Mouse (Mus musculus) gastrocnemius, postnatal 25 days (tissue): ENCODE data around the gene Mapkapk3. TPM values are rescaled to one million over a fixed set of nuclear protein-coding genes. Genes with fewer than 3 reads are reported as not detected.

ENCODE experiments used
- DNase-seq: peaks from one replicate; pipeline ENCODE4 v3.0.0; 2022
- total RNA-seq, 2 experiments: library from RNA; stranded (reverse); gene quantifications; 1 replicate in 1 of 2; 2 replicates in 1 of 2; pipeline ENCODE4 v1.2.3; 2021

Mapkapk3 gene
- total RNA-seq, 2 experiments from 2014 or later = 27.7 to 32.1 TPM

DNA sequence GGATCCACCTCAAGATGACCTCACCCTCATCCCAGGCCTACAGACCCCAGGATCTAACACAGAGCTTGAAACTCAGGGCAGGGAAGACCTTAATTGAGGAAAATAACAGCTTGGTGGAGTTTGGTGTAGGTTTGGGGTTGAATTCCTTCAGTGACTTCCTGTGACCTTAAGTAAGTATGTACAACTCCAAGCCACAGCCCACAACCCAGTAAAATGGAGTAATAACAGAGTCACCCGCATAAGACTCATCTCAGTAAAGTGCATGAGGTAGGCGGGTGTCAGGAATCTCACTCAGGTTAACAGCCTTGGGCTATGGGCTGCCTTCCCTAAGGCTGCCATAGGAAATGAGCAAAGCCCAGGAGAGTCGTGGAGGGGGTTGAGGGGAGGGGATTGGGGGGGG, 24.9 kb downstream of the Mapkapk3 start:
- DNase-seq = no peak

DNA sequence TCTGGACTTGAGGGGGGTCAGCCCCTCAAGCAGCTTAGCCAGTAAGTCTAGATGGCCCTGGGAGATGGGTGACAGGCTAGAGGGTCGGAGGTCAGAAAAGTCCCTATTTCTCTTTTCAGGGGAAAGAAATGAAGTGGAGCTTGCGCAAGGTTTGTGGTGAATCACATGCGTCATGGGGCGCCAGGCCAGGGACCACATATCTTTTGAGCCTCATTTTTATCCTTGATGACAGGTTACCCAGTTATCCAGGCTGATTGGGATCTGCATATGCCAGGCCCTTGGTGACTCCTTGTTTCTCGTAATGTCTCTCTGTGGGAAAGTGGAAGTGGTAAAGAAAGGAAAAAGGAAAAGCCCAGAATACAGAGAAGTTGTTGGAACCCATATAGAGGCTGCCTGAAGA, 25.8 kb downstream of the Mapkapk3 start:
- no peak for DNase-seq

DNA sequence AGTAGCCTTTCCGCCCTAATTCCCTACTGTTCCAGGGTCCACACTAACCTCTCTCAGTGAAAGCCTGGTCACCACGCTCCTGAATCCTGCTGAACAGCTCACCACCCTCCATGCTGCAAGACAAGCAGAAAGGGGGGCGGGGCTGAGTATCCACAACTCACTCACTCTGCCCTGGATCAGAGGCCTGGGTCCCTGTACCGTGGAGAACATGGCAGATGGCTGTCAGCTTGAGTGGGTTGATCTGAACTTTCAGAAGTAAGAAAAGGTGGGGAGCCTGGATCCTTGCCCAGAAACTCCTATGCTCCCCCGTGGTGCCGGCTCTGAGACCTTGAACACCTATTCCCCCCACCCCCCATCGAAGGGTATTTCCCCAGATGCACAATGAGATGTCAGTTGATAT, 27.3 kb downstream of the Mapkapk3 start:
- no peak for DNase-seq

DNA sequence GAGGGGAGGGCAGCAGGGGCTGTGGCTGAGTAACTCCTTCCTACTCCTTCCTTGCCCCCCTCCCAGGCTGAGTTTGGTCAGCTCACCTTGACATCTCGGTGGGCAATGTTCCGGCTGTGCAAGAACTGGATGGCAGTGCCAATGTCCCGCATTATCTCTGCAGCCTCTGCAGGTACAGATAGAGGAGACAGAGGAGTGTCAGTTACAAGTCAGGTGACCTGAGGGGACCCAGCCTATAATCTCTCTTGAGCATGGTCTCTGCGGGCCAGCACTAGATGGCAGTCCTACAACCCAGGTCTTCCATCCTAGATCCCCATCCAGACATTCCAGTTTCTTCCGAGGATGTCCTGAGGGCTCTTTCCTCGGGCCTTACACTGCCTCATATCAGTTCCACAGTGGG, 27.9 kb downstream of the Mapkapk3 start:
- no peak for DNase-seq

DNA sequence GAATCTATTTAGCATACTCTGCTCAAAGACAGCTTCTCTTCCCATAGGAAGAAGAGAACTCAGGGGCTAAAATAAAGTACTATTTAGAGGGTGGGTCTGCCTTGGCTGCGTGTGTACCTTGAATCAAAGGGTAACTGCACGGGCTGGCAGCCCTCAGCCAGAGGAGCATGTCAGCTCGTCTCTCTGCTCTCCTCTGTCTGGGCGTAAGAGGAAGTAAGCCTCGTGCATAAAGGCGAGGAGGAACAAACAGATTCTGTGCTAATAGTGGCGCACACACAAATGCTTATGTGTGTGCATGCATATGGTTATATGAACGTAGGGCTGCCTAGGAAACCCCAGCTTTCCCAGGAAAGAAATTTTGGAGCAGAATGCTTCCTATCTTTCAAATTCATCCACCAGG, 28.8 kb downstream of the Mapkapk3 start:
- no peak for DNase-seq

DNA sequence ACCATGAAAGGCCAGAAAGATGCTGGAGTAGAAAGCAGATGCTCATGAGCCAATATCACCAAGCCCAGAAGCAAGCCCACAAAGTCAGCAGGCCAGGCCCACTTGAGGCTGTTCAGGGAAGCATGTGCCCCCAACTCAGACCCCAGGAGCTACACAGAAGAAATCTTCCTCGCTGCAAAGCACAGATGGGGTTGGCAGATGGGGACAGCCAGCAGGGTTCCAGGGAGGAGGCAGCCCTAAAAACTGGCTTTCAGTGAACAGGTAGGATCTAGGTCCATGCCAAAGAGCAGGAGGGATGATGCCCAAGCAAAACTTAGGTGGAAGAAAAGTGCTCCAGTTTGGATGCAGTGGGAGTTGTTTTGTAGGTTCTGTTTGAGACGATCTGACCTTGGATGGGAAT, 29.2 kb downstream of the Mapkapk3 start:
- no peak for DNase-seq

DNA sequence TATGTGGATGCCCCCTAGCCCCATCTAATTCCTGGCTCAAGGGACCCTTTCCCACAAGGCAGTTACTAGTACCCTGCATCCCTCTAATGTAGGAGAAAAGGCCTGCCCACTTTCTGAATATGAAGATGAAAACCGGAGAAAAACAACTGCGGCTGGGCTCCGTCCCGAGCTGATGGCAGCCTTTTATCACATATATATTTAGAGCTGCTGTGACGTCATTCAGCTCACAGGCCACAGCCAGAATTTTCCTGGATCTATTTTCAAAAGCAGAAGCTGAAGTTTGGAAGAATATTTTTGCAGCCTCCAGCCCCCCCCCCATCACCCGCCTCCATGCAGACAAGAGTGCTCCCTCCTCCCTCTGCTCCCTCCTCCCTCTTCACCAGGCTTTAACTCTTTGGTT, 30.1 kb downstream of the Mapkapk3 start:
- no peak for DNase-seq

DNA sequence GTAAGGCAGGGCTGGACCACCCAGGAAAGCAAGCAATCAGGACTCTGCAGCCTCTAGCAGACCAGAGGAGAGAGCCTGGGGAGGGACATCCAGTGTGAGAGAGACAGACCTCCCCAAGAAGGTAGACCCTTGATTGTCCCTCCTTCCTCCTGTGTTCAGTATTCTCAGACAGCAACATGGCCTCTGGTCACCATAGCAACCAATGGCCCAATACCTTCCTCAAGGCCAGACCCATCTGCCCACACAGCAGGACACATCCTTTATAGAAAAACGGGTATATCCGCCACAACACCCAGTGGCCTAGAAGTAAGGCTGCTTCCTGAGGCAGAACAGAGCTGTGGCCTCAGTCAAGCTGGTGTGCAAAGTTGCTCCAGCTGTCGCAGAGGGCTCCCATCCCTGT, 34.1 kb downstream of the Mapkapk3 start:
- DNase-seq = no peak

DNA sequence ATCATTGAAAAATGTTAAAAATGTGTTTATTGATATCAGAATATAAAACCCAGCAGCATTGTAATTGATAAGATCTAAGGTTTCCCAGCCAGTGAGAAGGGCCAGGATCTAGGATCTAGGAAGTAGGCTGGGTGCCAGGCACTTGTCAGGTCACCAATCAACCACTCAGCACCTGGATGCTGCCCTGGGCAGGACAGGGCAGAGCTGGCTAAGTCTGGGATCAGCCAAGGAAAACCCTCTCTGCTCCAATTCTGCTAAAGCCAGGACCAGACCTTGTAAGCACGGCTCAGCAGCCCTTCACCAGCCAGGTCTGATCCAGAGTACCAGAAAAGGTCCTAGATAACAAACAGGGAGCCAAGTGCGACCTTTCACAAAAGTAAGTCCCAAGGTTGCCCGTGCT, 34.8 kb downstream of the Mapkapk3 start:
- peak; percentile 46 for DNase-seq

DNA sequence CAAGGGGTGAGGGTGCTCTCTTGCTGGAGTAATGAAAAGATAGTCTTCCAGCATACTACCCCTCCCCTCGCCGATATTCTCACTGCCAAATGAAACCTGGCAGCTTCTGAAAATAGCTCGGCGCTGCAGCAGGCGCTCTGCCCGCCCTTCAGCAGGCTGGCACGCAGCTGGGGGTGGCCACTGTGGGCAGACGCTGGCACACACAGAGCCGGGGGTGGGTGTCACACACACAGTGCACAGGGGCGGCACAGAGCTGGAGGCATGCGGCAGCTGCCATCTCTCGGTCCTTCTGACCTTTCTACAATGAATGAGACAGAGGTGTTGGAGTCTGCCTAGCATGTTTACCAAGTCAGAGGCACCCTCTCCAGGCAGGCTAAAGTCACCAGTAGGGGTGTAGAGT, 35.2 kb downstream of the Mapkapk3 start:
- DNase-seq = peak; percentile 62

DNA sequence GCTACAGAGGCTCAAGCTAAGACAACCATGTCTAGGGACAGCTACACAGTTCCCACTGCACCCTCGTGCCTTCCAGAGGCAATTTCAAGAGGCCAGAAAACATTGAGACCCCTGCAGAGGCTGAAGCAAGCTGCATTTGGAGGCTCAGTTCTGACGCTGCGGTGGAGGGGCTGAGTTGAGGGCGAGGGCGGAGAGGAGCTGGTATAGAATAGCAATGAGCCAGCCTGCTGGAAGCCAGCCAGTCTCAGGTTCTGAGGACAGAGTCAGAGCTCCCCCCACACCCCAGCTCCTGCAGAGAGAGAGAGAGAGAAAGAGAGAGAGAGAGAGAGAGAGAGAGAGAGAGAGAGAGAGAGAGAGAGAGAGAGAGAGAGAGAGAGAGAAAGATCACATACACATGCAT, 37.5 kb downstream of the Mapkapk3 start:
- no peak for DNase-seq

DNA sequence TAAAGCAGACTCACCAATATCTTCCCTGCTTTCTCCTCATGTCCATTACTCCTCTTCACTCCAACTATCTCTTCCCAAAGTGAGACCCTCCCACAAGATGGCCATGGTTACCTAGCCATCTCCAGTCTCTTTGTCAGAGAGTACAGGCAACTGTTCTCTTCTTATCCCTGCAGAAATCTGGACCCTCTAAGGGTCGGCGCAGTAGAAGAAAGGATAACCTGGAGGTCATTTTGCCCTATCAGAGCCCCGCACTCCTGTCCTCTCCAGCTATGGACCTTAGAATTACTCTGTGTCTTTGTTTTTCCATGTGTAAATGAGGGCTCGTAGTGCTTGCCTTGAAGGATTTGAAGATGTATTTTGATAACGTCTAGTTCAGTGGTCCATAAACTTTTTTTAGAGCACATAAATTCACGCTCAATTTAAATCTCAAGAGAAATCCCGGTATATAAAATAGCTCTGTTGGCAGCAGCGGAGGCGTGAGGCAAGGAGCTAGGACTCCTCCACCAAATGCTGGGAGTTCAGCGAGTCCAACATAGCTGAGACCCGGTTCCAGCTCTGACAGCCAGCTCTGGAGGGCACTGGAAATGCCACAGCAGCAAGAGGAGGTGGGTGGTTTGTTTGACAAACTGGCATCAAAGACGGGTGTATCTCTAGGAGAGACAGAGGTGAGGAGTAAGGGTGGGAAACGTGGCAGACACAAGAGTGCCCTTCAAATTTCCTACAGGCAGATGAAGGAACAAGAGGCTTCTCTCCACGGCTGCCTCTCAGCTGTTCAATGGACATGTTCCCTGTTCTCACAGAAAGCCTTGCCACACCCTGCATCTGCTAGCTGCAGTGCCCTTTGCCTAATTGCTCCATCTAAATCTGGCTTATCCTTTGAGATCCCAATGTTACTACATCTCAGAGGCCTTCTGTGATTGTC, 39.0 kb downstream of the Mapkapk3 start:
- DNase-seq = no peak

DNA sequence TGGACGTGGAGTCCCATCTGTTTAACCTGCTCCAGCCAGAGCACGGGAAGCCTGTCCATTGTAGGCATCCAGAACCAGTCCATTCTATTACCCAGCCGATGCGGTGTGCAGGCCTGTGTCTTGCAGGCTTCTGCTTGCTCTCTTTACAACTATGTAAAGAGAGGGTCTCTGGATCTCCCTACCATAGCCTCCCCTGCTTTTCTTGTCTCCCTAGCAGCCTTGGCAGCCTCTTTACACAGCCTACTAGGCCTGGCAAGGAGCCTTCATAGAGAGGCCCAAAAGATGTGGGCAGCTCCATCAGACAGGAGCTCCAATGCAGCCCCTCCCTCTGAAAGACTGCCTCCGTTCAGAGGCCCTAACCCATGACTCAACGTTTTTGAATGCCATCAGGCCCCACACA, 40.5 kb downstream of the Mapkapk3 start:
- DNase-seq = no peak

DNA sequence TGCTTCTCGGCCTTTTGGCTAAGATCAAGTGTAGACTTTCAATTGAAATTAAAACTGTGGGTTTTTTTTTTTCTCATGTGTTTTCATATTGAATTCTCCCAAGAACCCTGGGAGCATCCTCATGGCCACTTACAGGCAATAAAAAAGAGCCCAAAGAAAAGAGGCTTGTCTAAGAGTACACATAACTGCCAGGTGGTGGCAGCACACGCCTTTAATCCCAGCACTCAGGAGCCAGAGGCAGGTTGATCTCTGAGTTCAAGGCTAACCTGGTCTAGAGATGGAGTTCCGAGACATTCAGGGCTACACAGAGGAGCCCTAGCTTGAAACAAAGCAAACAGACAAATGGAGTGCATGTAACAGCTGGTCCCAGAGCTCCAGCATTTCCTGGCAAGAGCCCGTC, 43.5 kb downstream of the Mapkapk3 start:
- no peak for DNase-seq

DNA sequence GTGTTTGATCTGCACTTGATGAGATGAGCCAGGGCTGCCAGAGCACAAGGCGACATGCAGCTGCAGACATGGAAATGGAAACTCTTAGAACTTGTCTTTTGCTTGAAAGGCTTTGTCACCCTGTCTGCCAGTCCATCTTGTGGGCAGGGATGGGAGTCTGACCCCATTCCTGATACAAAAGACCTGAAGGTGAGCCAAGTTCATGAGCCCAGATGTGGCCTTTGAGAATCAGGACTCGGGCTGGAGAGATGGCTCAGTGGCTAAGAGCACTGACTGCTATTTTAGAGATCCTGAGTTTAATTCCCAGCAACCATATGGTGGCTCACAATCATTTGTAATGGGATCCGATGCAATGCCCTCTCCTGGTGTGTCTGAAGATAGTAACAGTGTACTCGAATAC, 44.4 kb downstream of the Mapkapk3 start:
- DNase-seq = no peak

DNA sequence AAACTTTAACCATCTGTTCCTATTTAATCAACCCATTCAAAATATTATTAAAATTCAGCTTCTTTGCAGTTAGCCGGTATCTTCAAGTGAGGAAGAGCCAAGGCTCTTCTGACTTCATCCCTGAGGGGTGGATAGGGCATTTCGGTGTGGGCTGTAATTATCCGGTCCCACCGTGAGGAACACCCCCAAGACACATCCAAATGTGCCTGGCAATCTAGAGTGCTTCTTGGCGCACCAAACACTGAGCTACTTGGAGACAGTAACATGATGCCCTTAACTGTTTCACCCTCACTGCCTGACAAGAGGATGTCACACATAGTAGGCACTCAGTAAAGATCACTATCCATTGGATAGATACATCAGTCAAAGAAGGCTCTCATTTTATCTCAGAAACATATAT, 53.5 kb downstream of the Mapkapk3 start:
- DNase-seq = no peak

DNA sequence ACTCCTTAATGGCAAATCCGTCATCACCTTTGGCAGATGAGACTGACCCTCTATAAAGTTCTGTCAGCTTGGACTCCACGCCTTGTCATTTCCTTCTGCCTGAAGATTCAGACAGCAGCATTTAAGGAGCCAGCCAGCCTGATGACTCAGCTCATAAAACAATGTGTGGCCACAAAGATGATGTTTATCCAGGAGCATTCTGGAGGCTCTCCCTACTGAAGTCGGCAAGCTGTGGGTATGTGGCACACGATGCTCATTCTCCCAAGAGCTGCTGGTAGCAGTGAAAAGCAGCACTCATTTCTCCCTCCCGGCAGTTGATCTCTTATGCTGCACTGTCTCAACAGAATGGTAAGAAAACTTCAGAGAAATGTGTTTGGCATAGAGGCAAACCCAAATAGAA, 54.4 kb downstream of the Mapkapk3 start:
- no peak for DNase-seq

DNA sequence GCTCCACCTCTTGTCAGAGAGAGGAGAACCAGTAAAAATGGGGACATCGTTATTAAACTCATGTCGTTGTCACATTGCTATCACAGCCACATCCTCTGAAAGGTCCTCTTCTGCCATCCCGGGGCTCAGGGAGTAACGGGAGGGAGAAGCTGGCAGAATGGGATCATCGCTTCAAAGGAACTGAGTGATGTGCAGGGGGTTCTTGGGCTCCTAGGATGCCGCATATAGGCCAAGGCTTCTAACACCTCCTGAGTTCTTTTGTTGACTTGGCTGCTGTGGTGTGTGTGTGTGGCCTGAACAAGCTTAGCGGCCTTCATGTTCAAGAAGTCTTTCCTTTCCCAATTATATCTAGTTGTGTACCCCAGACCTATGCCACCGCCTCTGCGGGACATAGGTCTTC, 57.5 kb downstream of the Mapkapk3 start:
- DNase-seq = no peak

DNA sequence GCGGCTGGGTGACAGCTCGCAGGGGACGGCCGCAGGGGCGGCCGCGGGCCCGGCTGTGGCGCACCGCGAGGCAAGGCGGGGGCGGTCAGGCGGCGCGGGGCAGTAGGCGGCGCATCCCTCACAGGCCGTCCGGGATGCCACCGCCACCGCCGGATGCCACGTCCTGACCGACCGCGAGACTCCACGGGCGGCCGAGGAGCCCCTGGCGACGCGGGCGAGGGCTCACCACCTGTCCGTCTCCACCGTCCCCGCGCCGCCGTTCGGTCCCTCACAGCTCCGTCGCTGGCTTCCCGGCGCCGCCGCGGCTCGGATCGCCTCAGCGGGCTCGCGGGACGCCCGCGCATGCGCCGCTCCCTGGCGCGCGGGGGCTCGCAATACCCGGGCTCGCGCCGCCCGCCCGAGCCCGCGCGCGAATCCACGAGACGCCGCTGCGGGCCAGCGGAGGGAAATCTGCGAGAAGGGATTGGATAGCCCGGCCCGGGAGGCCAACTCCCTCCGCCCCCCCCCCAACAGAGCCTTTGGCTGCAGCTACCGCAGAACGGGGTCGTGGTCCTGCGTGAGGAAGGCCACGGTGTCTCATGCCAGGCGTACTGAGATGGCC, 58.0 kb downstream of the Mapkapk3 start, which contains the start of gene Dock3:
Gene Dock3 (minus strand): TSS at position 371 of the 601 bp plus-strand sequence.
- peak; percentile 48 for DNase-seq

DNA sequence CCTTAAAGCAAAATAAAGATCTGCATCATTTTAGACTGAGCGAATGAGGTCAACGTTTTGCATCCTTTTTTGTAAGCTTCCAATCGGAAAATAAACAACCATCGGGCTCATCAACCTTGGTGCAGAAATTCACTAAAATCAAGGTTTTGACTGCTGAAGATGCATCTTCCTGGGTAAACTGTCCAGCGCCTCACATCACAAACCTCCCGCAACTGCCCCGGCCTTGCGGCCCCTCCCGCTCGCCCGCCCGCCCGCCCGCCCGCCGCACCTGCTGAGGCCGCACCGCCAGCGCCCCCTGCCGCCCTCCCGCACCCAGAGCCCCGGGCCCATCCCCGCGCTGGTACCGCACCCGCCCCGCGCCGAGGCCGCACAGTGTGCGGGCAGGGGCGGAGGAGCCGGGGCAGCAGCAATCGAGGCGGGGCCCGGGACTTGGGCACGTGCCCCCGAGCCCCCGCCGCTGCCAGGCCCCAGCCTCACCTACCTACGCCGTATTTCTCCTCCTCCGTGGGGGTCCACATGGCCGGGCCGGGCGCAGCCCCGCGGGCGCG, 58.6 kb downstream of the Mapkapk3 start:
- no peak for DNase-seq

DNA sequence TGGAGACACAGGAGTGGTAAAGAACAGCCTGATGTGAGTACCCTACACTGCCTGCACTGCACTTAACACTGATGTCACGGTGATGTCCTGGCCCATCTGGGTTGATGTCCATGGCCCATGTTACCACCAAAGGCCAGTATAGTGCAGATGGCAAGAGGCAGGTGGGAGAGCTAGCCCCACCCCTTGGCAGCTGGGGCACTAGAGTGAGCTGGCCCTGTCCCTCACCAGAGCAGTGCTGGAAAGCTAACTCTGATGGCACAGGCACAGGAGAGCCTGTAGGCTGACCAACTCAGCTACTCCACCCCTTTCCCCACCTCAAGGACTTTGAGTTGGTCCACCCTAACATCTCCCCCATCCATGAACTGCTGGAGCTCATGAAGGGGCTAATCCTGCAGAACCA, 65.1 kb downstream of the Mapkapk3 start:
- no peak for DNase-seq
